Mouse (Mus musculus): Measurements from ENCODE around the gene Fbxw11. TPM values are rescaled to one million over a fixed set of nuclear protein-coding genes. Genes with fewer than 3 reads are reported as not detected.
A peak's percentile ranks its signal among the peaks of the same experiment; 100 is the strongest.
"Not testable (repeated sequence)": the region's sequence is repeated elsewhere in the genome, so short reads cannot be mapped to it uniquely, and the experiment has no call there.

Fbxw11 gene
- polyA plus RNA-seq, 1 experiment from 2014 or later: 19.2 TPM

GRCm38 (mm10) chr11:32694322-32695003 is 51.9 kb downstream of the Fbxw11 start:
- ATAC-seq (ENCODE audit: low read depth); H3K27ac ChIP-seq; H3K36me3 ChIP-seq; H3K9ac ChIP-seq; H3K27me3 ChIP-seq; H3K4me3 ChIP-seq (replicated peaks); H3K4me2 ChIP-seq; DNase-seq; H3K9me3 ChIP-seq (replicated peaks): not testable (repeated sequence)
- 85% methylated on average over 9 of the region's 9 CpGs for WGBS (ENCODE audit: insufficient replicate concordance)
- peaks cover 36% of the 10 kb centered on the region for H3K4me1 ChIP-seq (replicated peaks)

GRCm38 (mm10) chr11:32696446-32697090 is 54.0 kb downstream of the Fbxw11 start:
- H3K27me3 ChIP-seq: no peaks in the 10 kb centered on the region
- no peak for ATAC-seq (ENCODE audit: low read depth)
- H3K9me3 ChIP-seq (replicated peaks): no peaks in the 10 kb centered on the region
- no peak overlapping the region for H3K4me2 ChIP-seq
- 50% methylated on average over 2 of the region's 2 CpGs for WGBS (ENCODE audit: insufficient replicate concordance)
- DNase-seq: no peak
- peak overlapping the region; percentile 23; the same call in 1 of the 2 replicates for H3K27ac ChIP-seq
- H3K9ac ChIP-seq: no peak overlapping the region
- H3K36me3 ChIP-seq: no peaks in the 10 kb centered on the region
- H3K4me3 ChIP-seq (replicated peaks): no peak overlapping the region
- peaks cover 48% of the 10 kb centered on the region for H3K4me1 ChIP-seq (replicated peaks)

GRCm38 (mm10) chr11:32697695-32698094 is 55.2 kb downstream of the Fbxw11 start:
- H3K27ac ChIP-seq: no peak overlapping the region
- no peaks in the 10 kb centered on the region for H3K9me3 ChIP-seq (replicated peaks)
- H3K36me3 ChIP-seq: no peaks in the 10 kb centered on the region
- H3K4me2 ChIP-seq: no peak overlapping the region
- no peak for DNase-seq
- no peak overlapping the region for H3K4me3 ChIP-seq (replicated peaks)
- 19% methylated on average over 3 of the region's 3 CpGs for WGBS (ENCODE audit: insufficient replicate concordance)
- no peaks in the 10 kb centered on the region for H3K27me3 ChIP-seq
- H3K9ac ChIP-seq: no peak overlapping the region
- no peak for ATAC-seq (ENCODE audit: low read depth)
- H3K4me1 ChIP-seq (replicated peaks): peaks cover 50% of the 10 kb centered on the region

GRCm38 (mm10) chr11:32699913-32700493 is 57.5 kb downstream of the Fbxw11 start:
- no peak overlapping the region for H3K4me2 ChIP-seq
- WGBS (ENCODE audit: insufficient replicate concordance): 52% methylated on average over 3 of the region's 3 CpGs
- H3K36me3 ChIP-seq: no peaks in the 10 kb centered on the region
- peaks cover 57% of the 10 kb centered on the region for H3K4me1 ChIP-seq (replicated peaks)
- no peak overlapping the region for H3K4me3 ChIP-seq (replicated peaks)
- H3K27me3 ChIP-seq: no peaks in the 10 kb centered on the region
- DNase-seq: no peak
- H3K9ac ChIP-seq: no peak overlapping the region
- H3K9me3 ChIP-seq (replicated peaks): no peaks in the 10 kb centered on the region
- H3K27ac ChIP-seq: no peak overlapping the region
- no peak for ATAC-seq (ENCODE audit: low read depth)

GRCm38 (mm10) chr11:32701566-32701965 is 59.0 kb downstream of the Fbxw11 start:
- DNase-seq: no peak
- H3K27ac ChIP-seq: no peak overlapping the region
- H3K9ac ChIP-seq: no peak overlapping the region
- H3K36me3 ChIP-seq: no peaks in the 10 kb centered on the region
- H3K4me3 ChIP-seq (replicated peaks): no peak overlapping the region
- 60% methylated on average over 3 of the region's 3 CpGs for WGBS (ENCODE audit: insufficient replicate concordance)
- ATAC-seq (ENCODE audit: low read depth): no peak
- no peaks in the 10 kb centered on the region for H3K9me3 ChIP-seq (replicated peaks)
- no peaks in the 10 kb centered on the region for H3K27me3 ChIP-seq
- H3K4me2 ChIP-seq: no peak overlapping the region
- H3K4me1 ChIP-seq (replicated peaks): peaks cover 49% of the 10 kb centered on the region

- no peak overlapping the region for H3K27ac ChIP-seq
- DNase-seq (no peak), ATAC-seq (ENCODE audit: low read depth) (no peak)
- H3K9ac ChIP-seq: no peak overlapping the region
- no peaks in the 10 kb centered on the region for H3K36me3 ChIP-seq
- peaks cover 35% of the 10 kb centered on the region for H3K4me1 ChIP-seq (replicated peaks)
- H3K4me2 ChIP-seq: no peak overlapping the region
- 76% methylated on average over 6 of the region's 6 CpGs for WGBS (ENCODE audit: insufficient replicate concordance)
- no peaks in the 10 kb centered on the region for H3K27me3 ChIP-seq
- no peaks in the 10 kb centered on the region for H3K9me3 ChIP-seq (replicated peaks)
- no peak overlapping the region for H3K4me3 ChIP-seq (replicated peaks)
Observed at GRCm38 (mm10) chr11:32704241-32704890, 61.8 kb downstream of the Fbxw11 start.

- Histone ChIP-seq H3K9ac (no peak overlapping the region), H3K36me3 (no peaks in the 10 kb centered on the region), H3K9me3 (replicated peaks) (no peaks in the 10 kb centered on the region), H3K4me1 (replicated peaks) (peaks cover 25% of the 10 kb centered on the region), H3K4me3 (replicated peaks) (no peak overlapping the region), H3K4me2 (no peak overlapping the region), H3K27ac (no peak overlapping the region), H3K27me3 (no peaks in the 10 kb centered on the region)
- no peak for DNase-seq
- WGBS (ENCODE audit: insufficient replicate concordance): 68% methylated on average over 4 of the region's 4 CpGs
- no peak for ATAC-seq (ENCODE audit: low read depth)
Observed at GRCm38 (mm10) chr11:32706406-32706993, 64.0 kb downstream of the Fbxw11 start.

- Histone ChIP-seq H3K9me3 (replicated peaks) (no peaks in the 10 kb centered on the region), H3K36me3 (peaks cover 4% of the 10 kb centered on the region), H3K4me2 (no peak overlapping the region), H3K27ac (no peak overlapping the region), H3K4me3 (replicated peaks) (no peak overlapping the region), H3K27me3 (no peaks in the 10 kb centered on the region), H3K4me1 (replicated peaks) (peaks cover 19% of the 10 kb centered on the region), H3K9ac (no peak overlapping the region)
- 64% methylated on average over 3 of the region's 3 CpGs for WGBS (ENCODE audit: insufficient replicate concordance)
- ATAC-seq (ENCODE audit: low read depth) (no peak), DNase-seq (no peak)
Observed at GRCm38 (mm10) chr11:32707481-32707880, 65.0 kb downstream of the Fbxw11 start.

- H3K36me3 ChIP-seq: peaks cover 4% of the 10 kb centered on the region
- ATAC-seq (ENCODE audit: low read depth) (no peak), DNase-seq (no peak)
- H3K9me3 ChIP-seq (replicated peaks): no peaks in the 10 kb centered on the region
- no peak overlapping the region for H3K4me2 ChIP-seq
- no peaks in the 10 kb centered on the region for H3K27me3 ChIP-seq
- WGBS (ENCODE audit: insufficient replicate concordance): 73% methylated on average over 14 of the region's 14 CpGs
- 0 out of 2 replicates have a peak overlapping the region, but pooled peaks have one; percentile 8 for H3K27ac ChIP-seq
- no peak overlapping the region for H3K9ac ChIP-seq
- H3K4me3 ChIP-seq (replicated peaks): no peak overlapping the region
- peaks cover 16% of the 10 kb centered on the region for H3K4me1 ChIP-seq (replicated peaks)
Observed at GRCm38 (mm10) chr11:32708739-32709501, 66.4 kb downstream of the Fbxw11 start.

- ATAC-seq (ENCODE audit: low read depth) (no peak), DNase-seq (no peak)
- H3K4me3 ChIP-seq (replicated peaks): no peak overlapping the region
Observed at GRCm38 (mm10) chr11:32709563-32709962, 67.0 kb downstream of the Fbxw11 start.

More at GRCm38 (mm10) chr11:32709563-32709962, 67.0 kb downstream of the Fbxw11 start:
- H3K9ac ChIP-seq: no peak overlapping the region
- peaks cover 4% of the 10 kb centered on the region for H3K36me3 ChIP-seq
- H3K27me3 ChIP-seq: no peaks in the 10 kb centered on the region
- H3K9me3 ChIP-seq (replicated peaks): no peaks in the 10 kb centered on the region
- WGBS (ENCODE audit: insufficient replicate concordance): 20% methylated on average over 1 of the region's 1 CpGs
- H3K4me1 ChIP-seq (replicated peaks): peaks cover 9% of the 10 kb centered on the region
- H3K4me2 ChIP-seq: no peak overlapping the region
- H3K27ac ChIP-seq: no peak overlapping the region

Measured in liver, embryonic 13.5 days (tissue).